Mouse (Mus musculus) urinary bladder, postnatal 4 days (tissue): ENCODE data around the gene Egflam.

Source experiments
- DNase-seq, 2 experiments: peaks; one replicate each; pipeline ENCODE4 v3.0.0; 2021 to 2022; ENCODE audit warnings: low spot score in 2 of 2

Egflam gene

GRCm38 (mm10) chr15:7180576-7180975 is 217.6 kb downstream of the Egflam start:
- DNase-seq, result no peak

- DNase-seq, result no peak
These were observed 224.4 kb downstream of the Egflam start for GRCm38 (mm10) chr15:7173776-7174175.

- no peak for DNase-seq
These were observed 224.8 kb downstream of the Egflam start for GRCm38 (mm10) chr15:7173346-7173745.

GRCm38 (mm10) chr15:7172875-7173274 is 225.3 kb downstream of the Egflam start:
- DNase-seq, result no peak

- DNase-seq, result no peak
These were observed 230.2 kb downstream of the Egflam start for GRCm38 (mm10) chr15:7167906-7168532.

GRCm38 (mm10) chr15:7167238-7167905 is 230.8 kb downstream of the Egflam start:
- no peak for DNase-seq

GRCm38 (mm10) chr15:7166735-7167134 is 231.5 kb downstream of the Egflam start:
- DNase-seq, result no peak

- DNase-seq, result no peak
These were observed 234.3 kb downstream of the Egflam start for GRCm38 (mm10) chr15:7163851-7164250.

- DNase-seq, result peak in 1 of 2 experiments; percentile 45
These were observed 237.9 kb downstream of the Egflam start for GRCm38 (mm10) chr15:7160321-7160720.

- no peak for DNase-seq
These were observed 238.3 kb downstream of the Egflam start for GRCm38 (mm10) chr15:7159869-7160268.

GRCm38 (mm10) chr15:7157658-7158057 is 240.5 kb downstream of the Egflam start:
- no peak for DNase-seq
